Mouse (Mus musculus) liver, embryonic 14.5 days (tissue): Measurements from ENCODE around the gene Plcl2. TPM values are rescaled to one million over a fixed set of nuclear protein-coding genes. Genes with fewer than 3 reads are reported as not detected.

Experiments used
- ATAC-seq: fragments of 200-750 bp; cut with Nextera tagmentation; 2 replicates; pipeline ENCODE4 v1.8.0; 2017; ENCODE audit warnings: moderate number of reproducible peaks, mild to moderate bottlenecking, moderate library complexity; ENCODE audit not compliant: insufficient read depth
- DNase-seq, 3 experiments: peaks; one replicate each; pipeline ENCODE4 v3.0.0-alpha.2; 2012 to 2013; ENCODE audit warnings: low read depth in 3 of 3, low spot score in 3 of 3
- H3K27ac ChIP-seq: fragments of 300-500 bp; sonication (generic); 2 replicates; pipeline ENCODE4 v1.5.1; 2014; ENCODE audit warnings: moderate library complexity, mild to moderate bottlenecking, control low read depth, inconsistent platforms
- H3K27me3 ChIP-seq: fragments of 300-500 bp; sonication (generic); 2 replicates; pipeline ENCODE4 v1.6.1; 2014; ENCODE audit warnings: mild to moderate bottlenecking, low read length, moderate library complexity; ENCODE audit not compliant: control insufficient read depth, insufficient read depth
- H3K36me3 ChIP-seq: fragments of 300-500 bp; sonication (generic); replicated peaks from 2 replicates; pipeline ENCODE4 v1.6.1; 2014; ENCODE audit warnings: low read depth; ENCODE audit not compliant: control insufficient read depth, insufficient read depth
- H3K4me1 ChIP-seq, 2 experiments: fragments of 200-500 bp in 1 of 2; fragments of 300-500 bp in 1 of 2; sonication (generic) in 1 of 2; replicated peaks; 2 replicates each; pipeline ENCODE4 v1.6.1; 2012 to 2014; ENCODE audit warnings: antibody characterized with exemption in 1 of 2, inconsistent platforms in 1 of 2, low read length in 1 of 2; ENCODE audit not compliant: control insufficient read depth in 2 of 2, insufficient read depth in 2 of 2
- H3K4me2 ChIP-seq: fragments of 300-500 bp; sonication (generic); 2 replicates; pipeline ENCODE4 v1.6.1; 2014; ENCODE audit warnings: low read depth, mild to moderate bottlenecking, control low read depth, moderate library complexity
- H3K4me3 ChIP-seq, 2 experiments: fragments of 200-500 bp in 1 of 2; fragments of 300-500 bp in 1 of 2; sonication (generic) in 1 of 2; 2 replicates each; pipeline ENCODE4 v1.5.1; 2012 to 2014; ENCODE audit warnings: low read depth in 2 of 2, low read length in 2 of 2, mild to moderate bottlenecking in 2 of 2, control low read depth in 1 of 2, inconsistent platforms in 1 of 2, moderate library complexity in 1 of 2; ENCODE audit not compliant: insufficient read depth in 1 of 2
- H3K9ac ChIP-seq: fragments of 300-500 bp; sonication (generic); replicated peaks from 2 replicates; pipeline ENCODE4 v1.6.1; 2014; ENCODE audit warnings: mild to moderate bottlenecking, control low read depth, moderate library complexity
- H3K9me3 ChIP-seq: fragments of 300-500 bp; sonication (generic); 2 replicates; pipeline ENCODE4 v1.6.1; 2016; ENCODE audit warnings: low read length, mixed read lengths; ENCODE audit not compliant: control insufficient read depth
- CTCF ChIP-seq: IDR thresholded peaks from 2 replicates; pipeline ENCODE4 v1.5.1; 2016; ENCODE audit warnings: antibody characterized with exemption, low read depth, control low read depth
- EP300 ChIP-seq: IDR thresholded peaks from 2 replicates; pipeline ENCODE4 v1.6.1; 2016; ENCODE audit warnings: antibody characterized with exemption, low read depth
- WGBS: fragments of 180-500 bp; shearing (Covaris S2); extraction: QIAGEN DNeasy Blood & Tissue Kit; methylation state at CpG from one replicate; pipeline ENCODE4 v1.1.7; 2014; ENCODE audit not compliant: insufficient replicate concordance; 5-methylcytosine and 5-hydroxymethylcytosine counted together
- polyA plus RNA-seq, 2 experiments: library from polyadenylated mRNA; depleted of rRNA in 1 of 2; stranded (reverse) in 1 of 2; unstranded in 1 of 2; fragments of >200 nt; fragmentation: Nextera tagmentation in 1 of 2; extraction: Ambion mirVana in 1 of 2; gene quantifications; 2 replicates each; pipeline versions ENCODE4 v1.2.1 to v1.2.3; 2012 to 2014

Gene Plcl2
- polyA plus RNA-seq, 2 experiments: 1.2 to 1.9 TPM

DNA sequence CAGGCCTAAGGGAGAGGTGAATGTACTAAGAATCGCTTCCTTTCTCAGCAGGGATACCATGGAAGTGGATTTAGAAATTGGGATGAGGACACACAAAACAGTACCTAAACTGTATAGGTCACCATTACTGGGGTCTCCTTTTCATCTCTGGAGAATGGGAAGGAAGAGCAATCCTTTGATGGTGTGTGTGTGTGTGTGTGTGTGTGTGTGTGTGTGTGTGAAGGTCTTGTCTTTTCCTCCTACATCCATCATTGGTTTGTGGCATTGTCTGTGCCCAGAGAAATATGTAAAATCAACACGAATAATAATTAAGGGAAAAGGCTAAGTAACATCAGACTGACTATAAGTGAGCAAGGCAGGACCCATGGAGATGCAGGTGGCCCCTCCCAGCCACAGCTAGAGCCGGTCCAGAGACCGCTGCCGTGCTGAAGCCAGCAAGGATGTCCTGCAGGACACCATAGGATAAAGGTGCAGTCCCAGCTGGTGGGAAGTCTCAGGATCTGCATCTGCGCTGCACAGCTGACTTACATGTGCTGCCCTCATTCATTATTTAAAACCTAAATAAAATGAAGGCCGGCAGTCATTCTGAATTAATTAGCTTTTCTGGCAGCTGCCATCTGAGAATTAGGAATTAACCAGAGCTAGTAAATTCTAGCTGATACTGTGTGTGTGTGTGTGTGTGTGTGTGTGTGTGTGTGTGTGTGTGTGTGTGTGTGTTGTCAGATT, 201.5 kb downstream of the Plcl2 start:
- Histone ChIP-seq H3K27ac (no peak overlapping the region), H3K27me3 (no peaks in the 10 kb centered on the region), H3K9me3 (no peaks in the 10 kb centered on the region), H3K9ac (no peak overlapping the region), H3K4me2 (no peak overlapping the region), H3K4me3 (no peak overlapping the region), H3K36me3 (no peaks in the 10 kb centered on the region), H3K4me1 (no peaks in the 10 kb centered on the region)
- no peak for ATAC-seq
- no peak for TF ChIP-seq CTCF
- no peak for TF ChIP-seq EP300
- DNase-seq: no peak
- 66% methylated on average over 7 of the region's 7 CpGs for WGBS

DNA sequence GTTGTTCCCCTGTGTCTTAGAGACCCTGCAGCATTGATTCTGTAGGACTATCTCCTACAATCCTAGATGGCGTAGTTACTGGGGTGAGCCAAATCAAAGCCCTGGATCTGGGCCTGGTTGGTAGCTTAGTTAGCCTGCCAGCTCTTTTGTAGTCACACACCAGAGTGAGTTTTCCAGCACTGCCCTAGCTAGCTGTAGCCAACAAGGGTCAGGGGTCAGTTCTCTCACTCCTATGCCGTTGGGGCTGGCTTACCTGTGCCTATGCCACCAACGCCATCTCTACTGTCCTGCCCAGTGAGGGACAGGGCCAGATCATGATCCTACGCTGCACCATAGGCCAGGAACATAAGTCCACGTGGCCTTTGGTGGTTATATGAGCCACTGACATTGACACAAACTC, 208.4 kb downstream of the Plcl2 start:
- Histone ChIP-seq H3K9me3 (no peaks in the 10 kb centered on the region), H3K27me3 (no peaks in the 10 kb centered on the region), H3K9ac (no peak overlapping the region), H3K36me3 (no peaks in the 10 kb centered on the region), H3K4me1 (no peaks in the 10 kb centered on the region), H3K27ac (no peak overlapping the region), H3K4me2 (no peak overlapping the region), H3K4me3 (no peak overlapping the region)
- DNase-seq (no peak), ATAC-seq (no peak)
- no peak for TF ChIP-seq CTCF
- no peak for TF ChIP-seq EP300
- WGBS: 60% methylated on average over 5 of the region's 5 CpGs

DNA sequence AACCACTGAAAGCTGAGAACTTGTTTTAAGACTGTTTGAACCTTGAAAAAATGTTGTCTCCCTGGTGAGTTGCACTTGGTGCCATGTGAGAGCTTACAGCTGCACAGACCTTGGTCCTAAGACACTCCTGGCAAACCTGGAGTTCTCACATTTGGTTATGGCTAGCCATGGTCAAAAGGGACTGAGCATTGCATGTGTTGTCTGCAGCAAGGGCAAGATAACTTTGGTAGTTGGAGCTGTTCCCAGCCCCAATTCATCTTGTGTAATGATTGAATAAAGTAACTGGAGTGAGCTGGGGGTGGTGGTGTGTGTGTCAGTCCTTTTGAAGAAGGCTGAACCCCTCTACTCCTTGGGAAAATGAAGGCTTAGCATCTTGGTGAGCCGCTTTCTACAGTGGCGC, 215.2 kb downstream of the Plcl2 start:
- no peaks in the 10 kb centered on the region for H3K9me3 ChIP-seq
- no peak for ATAC-seq
- H3K9ac ChIP-seq: no peak overlapping the region
- no peak overlapping the region for H3K4me2 ChIP-seq
- no peak for DNase-seq
- H3K4me3 ChIP-seq: no peak overlapping the region
- H3K27me3 ChIP-seq: no peaks in the 10 kb centered on the region
- no peaks in the 10 kb centered on the region for H3K4me1 ChIP-seq
- TF ChIP-seq EP300 (no peak), CTCF (no peak)
- no peaks in the 10 kb centered on the region for H3K36me3 ChIP-seq
- no peak overlapping the region for H3K27ac ChIP-seq
- 79% methylated on average over 2 of the region's 2 CpGs for whole genome bisulfite sequencing

DNA sequence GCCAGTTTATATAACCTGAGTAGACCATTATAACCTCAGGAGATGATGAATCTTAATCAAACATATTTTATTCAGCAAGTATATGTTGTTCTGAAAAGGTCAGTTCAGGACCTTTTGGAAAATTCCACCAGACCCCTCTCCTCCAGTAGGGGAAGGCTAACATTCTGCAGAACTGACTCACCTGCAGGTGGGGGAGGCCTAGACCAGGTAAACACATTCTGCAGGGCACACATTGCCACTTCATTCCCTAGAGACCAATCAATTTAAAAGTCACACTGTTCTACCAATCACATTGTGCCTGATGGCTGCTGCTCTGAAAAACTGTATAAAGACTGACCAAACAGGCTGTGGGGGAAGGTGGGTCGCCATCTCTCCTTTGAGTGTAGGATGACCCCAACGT, 217.1 kb downstream of the Plcl2 start:
- DNase-seq (no peak), ATAC-seq (no peak)
- no peaks in the 10 kb centered on the region for H3K36me3 ChIP-seq
- H3K9me3 ChIP-seq: no peaks in the 10 kb centered on the region
- WGBS: 63% methylated on average over 2 of the region's 2 CpGs
- no peak overlapping the region for H3K27ac ChIP-seq
- H3K4me1 ChIP-seq: no peaks in the 10 kb centered on the region
- H3K4me3 ChIP-seq: no peak overlapping the region
- no peak overlapping the region for H3K4me2 ChIP-seq
- H3K27me3 ChIP-seq: no peaks in the 10 kb centered on the region
- TF ChIP-seq EP300: no peak
- no peak for TF ChIP-seq CTCF
- H3K9ac ChIP-seq: no peak overlapping the region

DNA sequence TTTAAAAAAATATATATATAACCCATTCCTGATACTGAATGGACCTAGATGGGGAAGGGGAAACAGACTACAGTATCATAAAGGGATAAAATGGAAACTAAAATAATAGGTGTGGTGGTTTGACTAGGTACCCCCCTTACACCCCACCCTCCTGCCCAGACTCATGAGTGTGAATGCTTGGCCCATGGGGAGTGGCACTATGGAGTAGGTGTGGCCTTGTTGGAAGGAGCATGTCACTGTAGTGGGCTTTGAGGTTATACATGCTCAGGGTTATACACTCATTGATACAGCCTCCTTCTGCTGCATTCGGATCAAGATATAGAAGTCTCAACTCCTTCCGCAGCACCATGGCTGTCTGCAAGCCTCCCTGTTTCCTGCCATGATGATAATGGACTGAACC, 219.8 kb downstream of the Plcl2 start:
- Histone ChIP-seq H3K4me1 (no peaks in the 10 kb centered on the region), H3K27me3 (no peaks in the 10 kb centered on the region), H3K4me3 (no peak overlapping the region), H3K36me3 (no peaks in the 10 kb centered on the region), H3K9ac (no peak overlapping the region), H3K4me2 (no peak overlapping the region), H3K9me3 (no peaks in the 10 kb centered on the region), H3K27ac (no peak overlapping the region)
- DNase-seq: no peak
- TF ChIP-seq CTCF: no peak
- TF ChIP-seq EP300: no peak
- WGBS: 40% methylated on average over 2 of the region's 2 CpGs
- ATAC-seq: no peak
